Mouse (Mus musculus): ENCODE results near the gene Cfap77.

GRCm38 (mm10) chr2:28893526-28893925 lies 161.3 kb downstream of the Cfap77 start:
- TF ChIP-seq FLI1 (IDR thresholded peaks at IDR 0.05; ENCODE audit: low read length) (no peak), GATA1 (IDR thresholded peaks at IDR 0.05; ENCODE audit: borderline replicate concordance, low read length) (no peak)

Measured in megakaryocyte, embryonic 14.5 days (primary cell).